Mouse (Mus musculus) embryonic facial prominence, embryonic 14.5 days (tissue): Measurements from ENCODE around the gene Smim8. TPM values are rescaled to one million over a fixed set of nuclear protein-coding genes. Genes with fewer than 3 reads are reported as not detected.
"Not testable (repeated sequence)": the region's sequence is repeated elsewhere in the genome, so short reads cannot be mapped to it uniquely, and the experiment has no call there.

ENCODE experiments used
- ATAC-seq: fragments of 200-750 bp; cut with Nextera tagmentation; 2 replicates; pipeline ENCODE4 v1.8.0; 2017; ENCODE audit warnings: low read depth, moderate number of reproducible peaks, moderate TSS enrichment
- DNase-seq: peaks from one replicate; pipeline ENCODE4 v3.0.0-alpha.2; 2015; ENCODE audit warnings: low spot score
- H3K27ac ChIP-seq: fragments of 300-500 bp; sonication (generic); replicated peaks from 2 replicates; pipeline ENCODE4 v1.5.1; 2014; ENCODE audit warnings: low read depth, mild to moderate bottlenecking, low read length, moderate library complexity
- H3K27me3 ChIP-seq: fragments of 300-500 bp; sonication (generic); replicated peaks from 2 replicates; pipeline ENCODE4 v1.6.1; 2014; ENCODE audit warnings: low read length; ENCODE audit not compliant: control insufficient read depth, insufficient read depth
- H3K36me3 ChIP-seq: fragments of 300-500 bp; sonication (generic); 2 replicates; pipeline ENCODE4 v1.6.1; 2014; ENCODE audit warnings: low read length, mixed read lengths; ENCODE audit not compliant: control insufficient read depth, insufficient read depth
- H3K4me1 ChIP-seq: fragments of 300-500 bp; sonication (generic); 2 replicates; pipeline ENCODE4 v1.6.1; 2014; ENCODE audit warnings: antibody characterized with exemption, low read length; ENCODE audit not compliant: control insufficient read depth, insufficient read depth
- H3K4me2 ChIP-seq: fragments of 300-500 bp; sonication (generic); 2 replicates; pipeline ENCODE4 v1.6.1; 2014; ENCODE audit warnings: low read depth, mild to moderate bottlenecking, low read length, moderate library complexity, mixed read lengths
- H3K4me3 ChIP-seq: fragments of 300-500 bp; sonication (generic); 2 replicates; pipeline ENCODE4 v1.5.1; 2014; ENCODE audit warnings: low read depth, mild to moderate bottlenecking, low read length
- H3K9ac ChIP-seq: fragments of 300-500 bp; sonication (generic); 2 replicates; pipeline ENCODE4 v1.6.1; 2014; ENCODE audit warnings: low read depth, mild to moderate bottlenecking, low read length, moderate library complexity, mixed read lengths
- H3K9me3 ChIP-seq: fragments of 300-500 bp; sonication (generic); 2 replicates; pipeline ENCODE4 v1.6.1; 2016; ENCODE audit warnings: low read length; ENCODE audit not compliant: control insufficient read depth
- WGBS: fragments of 180-500 bp; shearing (Covaris S2); extraction: QIAGEN DNeasy Blood & Tissue Kit; methylation state at CpG from one replicate; pipeline ENCODE4 v1.1.7; 2014; 5-methylcytosine and 5-hydroxymethylcytosine counted together
- polyA plus RNA-seq: library from polyadenylated mRNA; unstranded; fragments of >200 nt; fragmentation: Nextera tagmentation; extraction: Ambion mirVana; gene quantifications from 2 replicates; pipeline ENCODE4 v1.2.1, GENCODE M21; 2014

Gene Smim8
- polyA plus RNA-seq, 1 experiment from 2014 or later = 47.3 TPM

DNA sequence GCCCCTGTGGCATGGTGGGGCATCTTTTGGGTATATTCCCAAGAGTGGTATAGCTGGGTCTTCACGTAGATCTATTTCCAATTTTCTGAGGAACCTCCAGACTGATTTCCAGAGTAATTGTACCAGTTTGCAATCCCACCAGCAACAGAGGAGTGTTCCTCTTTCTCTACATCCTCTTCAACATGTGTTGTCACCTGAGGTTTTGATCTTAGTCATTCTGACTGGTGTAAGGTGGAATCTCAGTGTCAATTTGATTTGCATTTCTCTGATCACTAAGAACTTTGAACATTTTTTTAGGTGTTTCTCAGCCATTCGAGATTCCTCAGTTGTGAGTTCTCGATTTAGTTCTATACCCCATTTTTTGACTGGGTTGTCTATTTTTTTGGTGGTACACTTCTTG is 52.5 kb downstream of the Smim8 start:
- DNase-seq, H3K9me3 ChIP-seq, H3K27ac ChIP-seq, ATAC-seq, H3K4me2 ChIP-seq, H3K36me3 ChIP-seq, H3K9ac ChIP-seq, H3K4me1 ChIP-seq, H3K4me3 ChIP-seq: not testable (repeated sequence)
- peaks cover 10% of the 10 kb centered on the region; the same call in 1 of the 2 replicates for H3K27me3 ChIP-seq
- 84% methylated on average over 3 of the region's 3 CpGs for WGBS

DNA sequence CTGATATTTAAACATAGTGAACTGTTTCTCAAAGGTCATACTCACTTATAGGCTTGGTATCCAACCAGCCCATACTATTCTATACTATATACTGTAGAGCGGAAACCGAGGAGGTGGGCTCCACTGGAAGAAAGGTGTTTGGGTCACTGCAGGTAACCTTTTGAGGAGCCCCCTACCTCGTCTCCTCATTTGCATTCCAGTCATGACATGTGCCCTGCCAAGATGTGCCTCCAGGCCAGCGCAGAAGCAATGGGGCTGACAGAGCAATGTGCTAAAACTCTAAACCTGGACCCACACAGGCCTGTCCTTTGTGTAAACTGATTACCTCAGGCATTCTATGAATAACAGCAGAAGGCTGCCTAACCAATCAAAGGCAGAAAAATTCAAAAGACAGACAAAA is 53.9 kb downstream of the Smim8 start:
- H3K27me3 ChIP-seq = 0 out of 2 replicates have a peak, but pooled peaks cover 5% of the 10 kb centered on the region
- ATAC-seq (no peak), DNase-seq (no peak)
- H3K27ac ChIP-seq = no peak overlapping the region
- no peaks in the 10 kb centered on the region for H3K4me1 ChIP-seq
- H3K4me2 ChIP-seq = no peak overlapping the region
- peaks cover 7% of the 10 kb centered on the region for H3K9me3 ChIP-seq
- no peak overlapping the region for H3K4me3 ChIP-seq
- 52% methylated on average over 4 of the region's 4 CpGs for WGBS
- no peak overlapping the region for H3K9ac ChIP-seq
- H3K36me3 ChIP-seq = no peaks in the 10 kb centered on the region

DNA sequence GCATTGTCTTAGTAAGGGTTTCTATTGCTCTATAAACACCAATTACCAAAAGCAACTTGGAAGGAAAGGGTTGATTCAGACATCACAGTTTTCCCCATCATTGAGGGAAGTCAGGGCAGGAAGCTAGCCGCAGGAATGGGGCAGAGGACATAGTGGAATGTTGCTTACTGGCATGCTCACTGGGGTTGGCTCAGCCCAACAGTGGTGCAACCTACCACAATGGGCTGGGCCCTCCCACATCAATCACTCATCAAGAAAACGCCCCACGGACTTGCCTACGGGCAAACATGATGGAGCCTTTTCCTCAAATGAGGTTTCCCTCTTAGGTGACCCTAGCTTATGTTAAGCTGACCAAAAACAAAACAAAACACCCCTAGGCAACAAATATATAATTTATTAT is 55.0 kb downstream of the Smim8 start:
- no peaks in the 10 kb centered on the region for H3K4me1 ChIP-seq
- H3K36me3 ChIP-seq = no peaks in the 10 kb centered on the region
- peaks cover 7% of the 10 kb centered on the region for H3K9me3 ChIP-seq
- no peak overlapping the region for H3K9ac ChIP-seq
- 62% methylated on average over 4 of the region's 4 CpGs for WGBS
- ATAC-seq = no peak
- H3K27ac ChIP-seq = no peak overlapping the region
- no peak overlapping the region for H3K4me2 ChIP-seq
- no peak for DNase-seq
- H3K27me3 ChIP-seq = no peaks in the 10 kb centered on the region
- H3K4me3 ChIP-seq = no peak overlapping the region

DNA sequence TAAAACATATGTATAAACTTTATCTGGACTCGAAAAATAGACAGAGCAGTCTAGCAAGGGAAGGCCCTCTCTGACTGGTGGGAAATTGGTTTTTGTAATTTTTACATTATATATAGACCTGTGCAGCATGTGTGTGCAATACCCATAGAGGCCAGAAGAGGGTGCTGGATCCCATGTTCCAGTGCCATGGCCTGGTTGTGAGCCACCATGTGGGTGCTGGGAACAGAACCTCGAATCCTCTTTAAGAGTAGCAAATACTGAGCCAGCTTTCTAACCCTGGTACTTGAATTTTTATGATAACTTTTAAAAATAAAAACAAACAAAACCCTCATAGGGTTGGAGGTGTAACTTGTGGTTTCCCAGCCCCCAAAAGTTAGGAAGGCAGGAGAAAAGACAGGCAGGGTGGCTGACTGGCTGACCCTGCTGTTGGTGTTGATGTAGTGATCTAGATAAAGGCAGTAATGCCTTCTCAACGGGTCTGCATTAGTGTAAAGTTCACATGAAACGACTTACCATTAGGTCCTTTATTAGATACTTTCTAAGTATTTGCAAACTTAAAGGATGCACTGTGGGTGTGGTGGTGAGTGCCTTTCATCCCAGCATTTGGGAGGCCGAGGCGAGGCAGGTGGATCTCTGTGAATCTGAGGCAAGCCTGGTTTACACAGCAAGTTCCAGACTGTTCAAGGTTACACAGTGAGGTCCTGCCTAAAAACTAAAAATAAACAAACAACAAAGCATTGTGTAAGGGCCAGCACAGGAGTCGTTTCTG is 57.9 kb downstream of the Smim8 start:
- no peak overlapping the region for H3K27ac ChIP-seq
- 90% methylated on average over 7 of the region's 7 CpGs for WGBS
- H3K4me3 ChIP-seq = no peak overlapping the region
- H3K4me2 ChIP-seq = no peak overlapping the region
- H3K4me1 ChIP-seq = no peaks in the 10 kb centered on the region
- DNase-seq (no peak), ATAC-seq (no peak)
- H3K9me3 ChIP-seq = peaks cover 7% of the 10 kb centered on the region
- H3K36me3 ChIP-seq = no peaks in the 10 kb centered on the region
- H3K9ac ChIP-seq = no peak overlapping the region
- H3K27me3 ChIP-seq = no peaks in the 10 kb centered on the region

DNA sequence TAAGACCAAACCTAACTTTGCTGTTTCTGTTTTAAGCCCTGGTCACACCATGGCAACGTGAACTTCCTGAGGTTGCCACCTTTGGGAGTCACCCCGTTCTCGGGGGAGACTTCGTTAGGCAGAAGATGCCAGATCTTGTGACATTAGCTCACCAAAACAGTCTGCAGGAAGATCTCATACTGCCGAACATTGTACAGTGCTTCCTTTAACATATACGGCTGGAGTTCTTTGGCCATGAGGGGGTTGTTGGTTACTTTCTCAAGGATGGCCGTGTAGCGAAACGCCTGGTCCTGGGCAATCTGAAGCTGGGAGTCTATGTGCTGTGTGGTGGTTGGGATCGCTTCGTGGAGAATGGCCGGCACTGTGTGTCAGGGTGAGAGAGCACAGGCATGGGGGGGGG is 58.8 kb downstream of the Smim8 start:
- Histone ChIP-seq H3K27me3 (no peaks in the 10 kb centered on the region), H3K4me3 (no peak overlapping the region), H3K36me3 (no peaks in the 10 kb centered on the region), H3K9ac (no peak overlapping the region), H3K4me1 (no peaks in the 10 kb centered on the region), H3K9me3 (peaks cover 7% of the 10 kb centered on the region), H3K27ac (no peak overlapping the region), H3K4me2 (no peak overlapping the region)
- WGBS = 95% methylated on average over 12 of the region's 12 CpGs
- ATAC-seq = no peak
- no peak for DNase-seq

Other genes with a start within 250 kb of the Smim8 start
- 55.0 and 56.0 TPM in 2 replicates for gene Akirin2, start 227.5 kb downstream of the Smim8 start, polyA plus RNA-seq
- gene Orc3, start 163.5 kb downstream of the Smim8 start, polyA plus RNA-seq = 82.5 and 94.7 TPM in 2 replicates
- 48.6 and 57.5 TPM in 2 replicates for gene Rars2, start 163.5 kb downstream of the Smim8 start, polyA plus RNA-seq
- 33.8 and 34.3 TPM in 2 replicates for gene Slc35a1, start 91.0 kb downstream of the Smim8 start, polyA plus RNA-seq
- gene Cfap206, start 48.2 kb downstream of the Smim8 start, polyA plus RNA-seq = 3.3 and 10.1 TPM in 2 replicates
- gene Gm136, start 22.2 kb downstream of the Smim8 start, polyA plus RNA-seq = not detected in 2 replicates
- gene Zfp292, start 104.5 kb upstream of the Smim8 start, polyA plus RNA-seq = 21.7 and 23.2 TPM in 2 replicates
- 5.6 and 6.1 TPM in 2 replicates for gene Cga, start 115.4 kb upstream of the Smim8 start, polyA plus RNA-seq